Mouse (Mus musculus): ENCODE measurements around the gene Myo5c.

GRCm38 (mm10) chr9:75255820-75256545, 24.2 kb downstream of the Myo5c start:
- TF ChIP-seq CTCF (IDR thresholded peaks at IDR 0.05; ENCODE audit: extremely low read depth, insufficient read depth, low read length) (no peak), POLR2A (IDR thresholded peaks at IDR 0.05; ENCODE audit: extremely low read depth, insufficient read depth, low read length) (no peak)

Data from cortical plate, adult 2 months (tissue).